ENCODE assay signal across 9 mouse cellular contexts in genomic region chr13:101092033-101092742, GRCm38 (mm10).
A peak's percentile ranks its signal among the peaks of the same experiment; 100 is the strongest.
DNase-seq lines count a peak whose midpoint lies in the region; ATAC-seq and TF ChIP-seq lines count a peak whose summit lies in the region.
"Had no signal": no experiment of that assay in that cellular context is flagged by ENCODE, and none has a peak within 500 bp of the region (broad histone marks: within the 10 kb centered on the region; RNA-seq: fewer than 3 reads in every experiment).

No protein-coding gene starts in this region.

- 52% methylated on average over 18 of the region's 18 CpGs for WGBS in hindbrain, postnatal 0 days
- 86% methylated on average over 18 of the region's 18 CpGs for WGBS in hindbrain, embryonic 11.5 days

- H3K9me3 ChIP-seq in hindbrain, postnatal 0 days (ENCODE audit: low read length), result no peaks in the 10 kb centered on the region
- no peaks in the 10 kb centered on the region for H3K9me3 ChIP-seq in hindbrain, embryonic 11.5 days (ENCODE audit: control insufficient read depth, low read length)

- peak; percentile 91 for ATAC-seq in hindbrain, postnatal 0 days
- no peak for ATAC-seq in hindbrain, embryonic 11.5 days (ENCODE audit: low FRiP score)

- no peak overlapping the region for H3K4me2 ChIP-seq in hindbrain, postnatal 0 days (ENCODE audit: low read depth, low read length)
- no peak overlapping the region for H3K4me2 ChIP-seq in hindbrain, embryonic 11.5 days (replicated peaks; ENCODE audit: low read depth, low read length)

- H3K4me3 ChIP-seq in hindbrain, postnatal 0 days (ENCODE audit: low read length), result no peak overlapping the region
- H3K4me3 ChIP-seq in hindbrain, embryonic 11.5 days (ENCODE audit: low read depth, low read length), result no peak overlapping the region

- no peaks in the 10 kb centered on the region for H3K27me3 ChIP-seq in hindbrain, postnatal 0 days (ENCODE audit: insufficient read depth, low read length)
- no peaks in the 10 kb centered on the region for H3K27me3 ChIP-seq in hindbrain, embryonic 11.5 days (ENCODE audit: control insufficient read depth, insufficient read depth, low read length)

- intact Hi-C loops in gastrocnemius, postnatal 14 days (cut with DNase I; ENCODE audit: low total_unique reads), result no loop called here

- no peak for TF ChIP-seq CTCF in hindbrain, postnatal 0 days (IDR thresholded peaks at IDR 0.05; ENCODE audit: low read depth)

- no peak overlapping the region for H3K9ac ChIP-seq in hindbrain, postnatal 0 days (replicated peaks; ENCODE audit: low read length)
- no peak overlapping the region for H3K9ac ChIP-seq in hindbrain, embryonic 11.5 days (ENCODE audit: low read depth, low read length)
- H3K9ac ChIP-seq: liver, embryonic 14.5 days had no signal

- peak overlapping the region; percentile 37; the same call in 1 of the 2 replicates for H3K27ac ChIP-seq in hindbrain, postnatal 0 days
- H3K27ac ChIP-seq in hindbrain, embryonic 11.5 days (ENCODE audit: low read depth, low read length), result no peak overlapping the region
- H3K27ac ChIP-seq: liver, embryonic 14.5 days had no signal

- DNase-seq in hindbrain, postnatal 0 days (ENCODE audit: low spot score), result peak; percentile 87
- DNase-seq in hindbrain, embryonic 11.5 days (ENCODE audit: low spot score), result no peak
- DNase-seq in cerebellum, adult 11-12 months, result peak; percentile 73
- DNase-seq in gastrocnemius, postnatal 14 days, result peak; percentile 51
- peak; percentile 37 to 63 for DNase-seq in layer of hippocampus, adult 8-10 months (ENCODE audit: low spot score in 2 of 2)
- DNase-seq in lung, postnatal 25 days (ENCODE audit: low spot score), result peak; percentile 59
- no peak for DNase-seq in B cell, adult 2 months
- no peak for DNase-seq in thymus, postnatal 0 days (ENCODE audit: low spot score)

- H3K36me3 ChIP-seq in hindbrain, postnatal 0 days (ENCODE audit: insufficient read depth, low read length), result no peaks in the 10 kb centered on the region
- no peaks in the 10 kb centered on the region for H3K36me3 ChIP-seq in hindbrain, embryonic 11.5 days (ENCODE audit: control insufficient read depth, insufficient read depth, low read length)

- no peaks in the 10 kb centered on the region for H3K4me1 ChIP-seq in hindbrain, postnatal 0 days (ENCODE audit: insufficient read depth, low read length)
- no peaks in the 10 kb centered on the region for H3K4me1 ChIP-seq in hindbrain, embryonic 11.5 days (replicated peaks; ENCODE audit: control insufficient read depth, insufficient read depth, low read length)

Comparison
In these comparisons a context has a peak if more than half of its experiments do, and no peak if none do; other contexts are left out.
1. DNase-seq: peak in hindbrain, postnatal 0 days (single experiment), cerebellum, adult 11-12 months (single experiment), gastrocnemius, postnatal 14 days (single experiment), layer of hippocampus, adult 8-10 months (2 of 2) and lung, postnatal 25 days (single experiment); none in hindbrain, embryonic 11.5 days (single experiment), B cell, adult 2 months (0 of 2) and thymus, postnatal 0 days (single experiment).